Mouse (Mus musculus): Measurements from ENCODE around the gene Bbs1. TPM values are rescaled to one million over a fixed set of nuclear protein-coding genes. Genes with fewer than 3 reads are reported as not detected.
A peak's percentile ranks its signal among the peaks of the same experiment; 100 is the strongest.

The Bbs1 gene
- polyA plus RNA-seq, 1 experiment from 2014 or later: 12.1 TPM

DNA sequence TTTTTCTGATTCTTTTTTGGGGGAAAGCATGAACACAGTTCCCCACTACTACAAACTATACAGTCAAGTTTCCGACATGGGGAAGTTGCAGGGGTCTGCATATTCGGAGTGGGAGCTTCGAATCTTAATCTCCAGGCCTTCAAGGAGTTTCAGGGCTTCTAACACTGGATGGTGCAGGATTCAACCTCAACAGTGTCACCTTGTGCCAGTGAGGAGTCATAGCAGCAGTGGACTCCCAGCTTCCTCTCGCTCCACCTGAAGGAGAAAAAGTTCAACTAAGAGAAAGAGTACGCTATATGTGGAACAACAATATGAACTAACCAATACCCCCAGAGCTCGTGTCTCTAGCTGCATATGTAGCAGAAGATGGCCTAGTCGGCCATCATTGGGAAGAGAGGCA is 58.9 kb downstream of the Bbs1 start:
- Histone ChIP-seq H3K27ac (no peak overlapping the region), H3K27me3 (replicated peaks) (no peaks in the 10 kb centered on the region), H3K9me3 (no peaks in the 10 kb centered on the region), H3K4me2 (no peak overlapping the region), H3K9ac (no peak overlapping the region), H3K4me1 (no peaks in the 10 kb centered on the region), H3K4me3 (no peak overlapping the region), H3K36me3 (replicated peaks) (no peaks in the 10 kb centered on the region)
- no peak for ATAC-seq (replicated peaks)
- 39% methylated on average over 7 of the region's 7 CpGs for WGBS

DNA sequence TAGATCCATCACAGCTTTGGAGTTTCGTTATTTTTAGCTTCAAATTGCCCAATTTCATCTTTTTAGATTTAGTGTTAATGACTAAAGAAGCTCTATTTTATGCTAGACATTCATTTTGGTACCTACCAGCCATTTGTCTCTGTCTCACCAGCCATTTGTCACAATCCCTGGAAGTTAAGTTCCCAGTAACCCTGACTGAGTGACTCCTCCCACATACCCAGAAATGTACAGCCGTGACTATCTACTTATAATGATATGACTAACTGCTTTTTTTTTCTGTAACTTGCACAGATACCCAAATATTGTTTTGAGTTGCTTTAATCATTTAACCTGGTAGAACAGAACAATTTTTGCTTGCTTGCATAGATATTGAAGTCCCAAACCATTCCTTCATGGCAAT is 60.6 kb downstream of the Bbs1 start:
- H3K4me3 ChIP-seq: no peak overlapping the region
- peaks cover 15% of the 10 kb centered on the region for H3K27me3 ChIP-seq (replicated peaks)
- H3K4me2 ChIP-seq: no peak overlapping the region
- H3K4me1 ChIP-seq: no peaks in the 10 kb centered on the region
- H3K9me3 ChIP-seq: no peaks in the 10 kb centered on the region
- no peaks in the 10 kb centered on the region for H3K36me3 ChIP-seq (replicated peaks)
- WGBS: 72% methylated on average over 2 of the region's 2 CpGs
- no peak for ATAC-seq (replicated peaks)
- no peak overlapping the region for H3K27ac ChIP-seq
- H3K9ac ChIP-seq: no peak overlapping the region

DNA sequence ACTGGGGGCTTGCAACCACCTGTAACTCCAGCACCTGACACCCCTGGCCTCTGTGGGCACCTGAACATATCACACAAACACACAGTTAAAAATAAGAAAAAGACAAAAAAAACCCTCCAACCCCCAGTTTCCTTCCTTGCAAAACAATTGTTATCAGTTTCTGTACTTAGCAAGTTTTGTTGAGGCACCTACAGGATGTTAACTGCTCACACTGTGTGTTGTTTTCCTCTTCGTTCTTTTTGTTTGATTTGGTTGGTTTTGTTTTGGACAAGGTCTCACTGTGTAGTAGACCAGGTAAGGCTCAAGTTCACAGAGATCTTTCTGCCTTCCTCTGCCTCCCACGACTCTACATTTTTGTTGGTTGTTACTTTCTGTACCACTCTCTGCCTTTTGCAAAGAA is 63.8 kb downstream of the Bbs1 start:
- H3K4me3 ChIP-seq: no peak overlapping the region
- H3K9ac ChIP-seq: no peak overlapping the region
- no peak overlapping the region for H3K4me2 ChIP-seq
- no peak overlapping the region for H3K27ac ChIP-seq
- ATAC-seq (replicated peaks): no peak
- H3K9me3 ChIP-seq: no peaks in the 10 kb centered on the region
- peaks cover 18% of the 10 kb centered on the region for H3K4me1 ChIP-seq
- peaks cover 26% of the 10 kb centered on the region for H3K27me3 ChIP-seq (replicated peaks)
- H3K36me3 ChIP-seq (replicated peaks): no peaks in the 10 kb centered on the region
- WGBS: 66% methylated on average over 2 of the region's 2 CpGs

DNA sequence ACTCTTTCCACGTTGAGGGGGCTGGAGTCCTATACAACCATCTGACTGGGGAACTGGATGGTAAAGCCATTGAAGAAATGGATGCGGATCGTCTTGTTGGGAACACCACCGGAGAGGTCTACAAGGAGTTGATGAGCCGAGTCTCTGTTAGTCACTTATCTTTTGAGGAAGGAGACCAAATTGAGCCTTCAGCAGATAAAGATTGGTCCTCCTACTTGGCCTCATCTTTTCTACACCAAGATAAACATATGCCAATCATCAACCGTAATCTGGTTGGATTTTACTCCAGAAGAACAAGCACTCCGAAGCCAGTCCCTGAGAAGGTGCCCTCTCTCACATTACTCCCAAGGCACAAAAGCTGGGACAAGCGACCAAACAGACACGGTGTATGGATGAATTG is 65.6 kb downstream of the Bbs1 start:
- no peak for ATAC-seq (replicated peaks)
- Histone ChIP-seq H3K27ac (no peak overlapping the region), H3K9ac (no peak overlapping the region), H3K4me1 (peaks cover 18% of the 10 kb centered on the region), H3K9me3 (no peaks in the 10 kb centered on the region), H3K27me3 (replicated peaks) (peaks cover 26% of the 10 kb centered on the region), H3K4me3 (no peak overlapping the region), H3K4me2 (no peak overlapping the region), H3K36me3 (replicated peaks) (no peaks in the 10 kb centered on the region)
- 84% methylated on average over 9 of the region's 9 CpGs for WGBS

DNA sequence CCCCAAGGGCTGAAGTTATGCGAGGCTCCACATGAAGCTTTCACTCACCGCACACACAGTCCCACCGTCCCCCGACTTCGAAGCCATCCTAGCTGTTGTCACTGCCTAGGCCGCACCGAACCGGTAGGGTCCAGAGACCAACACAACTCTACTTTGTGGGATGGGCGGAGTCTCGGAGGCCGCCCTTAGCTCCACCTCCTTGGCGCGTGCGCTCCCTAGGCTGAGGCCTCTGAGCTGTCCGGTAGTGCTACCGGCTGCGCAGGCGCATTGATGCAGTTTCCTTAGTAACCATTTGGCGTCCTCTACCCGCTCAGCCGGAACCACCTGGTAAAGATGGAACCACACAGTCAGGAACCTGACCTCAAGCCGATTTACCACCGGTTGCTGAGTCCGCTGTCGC is 67.3 kb downstream of the Bbs1 start, which contains the start of the genes Ccs and Ccdc87:
Gene Ccs, minus strand, starts transcription at position 184 of the 400 bp plus-strand sequence.
Gene Ccdc87, plus strand, starts transcription at position 218 of the 400 bp plus-strand sequence.
- under 1% methylated on average over 25 of the region's 25 CpGs for WGBS
- peak within 1 kb of the TSS; percentile 54 for H3K9ac ChIP-seq
- peak; percentile 99 for ATAC-seq (replicated peaks)
- H3K27me3 ChIP-seq (replicated peaks): peaks cover 26% of the 10 kb centered on the region
- no peaks in the 10 kb centered on the region for H3K36me3 ChIP-seq (replicated peaks)
- H3K4me3 ChIP-seq: peak within 1 kb of the TSS; percentile 54
- no peaks in the 10 kb centered on the region for H3K9me3 ChIP-seq
- H3K27ac ChIP-seq: no peak within 1 kb of the TSS
- peak within 1 kb of the TSS; percentile 93 for H3K4me2 ChIP-seq
- peaks cover 18% of the 10 kb centered on the region for H3K4me1 ChIP-seq

DNA sequence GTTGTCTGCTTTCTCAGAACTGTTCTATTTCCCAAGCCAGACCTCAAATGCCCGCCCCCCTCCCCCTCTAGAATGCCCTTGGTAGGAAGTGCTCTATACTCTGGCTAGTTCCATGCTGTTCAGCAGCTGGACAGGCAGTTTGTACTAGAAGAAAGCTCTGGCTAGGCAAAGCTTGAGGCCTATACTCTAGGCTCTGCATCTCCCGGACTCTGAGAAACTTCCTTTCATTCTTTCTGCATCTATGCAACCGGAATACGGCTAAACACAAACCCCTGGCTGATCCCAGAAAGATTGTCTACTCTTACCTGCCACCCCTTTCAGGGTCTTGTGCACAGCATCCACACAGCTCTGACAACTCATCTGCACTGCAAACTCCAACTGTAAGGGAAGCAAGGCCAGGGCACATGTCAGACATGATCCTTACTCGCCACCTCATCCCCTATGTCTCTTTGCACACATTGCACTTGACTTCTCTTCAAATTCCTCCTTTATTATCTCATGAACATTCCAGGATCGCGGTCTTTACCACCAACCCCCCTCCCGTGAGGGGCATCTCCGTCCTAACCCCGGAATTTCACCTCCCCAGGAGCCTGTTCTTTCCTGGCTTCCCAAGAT is 67.8 kb downstream of the Bbs1 start:
- WGBS: 33% methylated on average over 10 of the region's 10 CpGs
- no peak overlapping the region for H3K27ac ChIP-seq
- peak; percentile 43 for ATAC-seq (replicated peaks)

DNA sequence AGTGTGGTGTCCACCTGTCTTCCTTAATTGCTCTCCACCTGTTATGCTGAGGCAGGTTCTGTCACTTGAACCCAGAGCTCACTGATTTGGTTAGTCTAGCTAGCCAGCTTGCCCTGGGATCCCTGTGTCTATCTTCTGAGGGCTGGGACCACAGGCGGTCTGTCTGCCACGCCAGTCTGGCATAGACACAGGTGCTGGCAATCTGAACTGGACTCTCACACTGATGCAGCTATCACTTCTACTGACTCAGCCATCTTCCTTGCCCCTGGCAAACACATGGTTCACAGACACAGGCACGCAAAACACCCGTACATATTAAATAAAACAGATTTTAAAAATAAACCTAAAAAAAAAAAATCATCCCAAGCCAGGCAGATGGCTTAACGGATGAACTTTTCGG is 69.4 kb downstream of the Bbs1 start:
- H3K27me3 ChIP-seq (replicated peaks): peaks cover 23% of the 10 kb centered on the region
- no peak overlapping the region for H3K27ac ChIP-seq
- WGBS: 96% methylated on average over 6 of the region's 6 CpGs
- H3K9me3 ChIP-seq: no peaks in the 10 kb centered on the region
- peaks cover 18% of the 10 kb centered on the region for H3K4me1 ChIP-seq
- no peak for ATAC-seq (replicated peaks)
- H3K9ac ChIP-seq: no peak overlapping the region
- H3K4me3 ChIP-seq: no peak overlapping the region
- H3K36me3 ChIP-seq (replicated peaks): no peaks in the 10 kb centered on the region
- no peak overlapping the region for H3K4me2 ChIP-seq

More for the DNA sequence above, 67.8 kb downstream of the Bbs1 start:
- H3K9me3 ChIP-seq: no peaks in the 10 kb centered on the region
- peak overlapping the region; percentile 93 for H3K4me2 ChIP-seq
- H3K9ac ChIP-seq: peak overlapping the region; percentile 54
- H3K4me3 ChIP-seq: peak overlapping the region; percentile 54
- peaks cover 18% of the 10 kb centered on the region for H3K4me1 ChIP-seq
- H3K27me3 ChIP-seq (replicated peaks): peaks cover 26% of the 10 kb centered on the region
- no peaks in the 10 kb centered on the region for H3K36me3 ChIP-seq (replicated peaks)

Other genes with a start within 250 kb of the Bbs1 start
- 5.6 and 7.7 TPM in 2 replicates for gene Gm960, start 208.0 kb downstream of the Bbs1 start, polyA plus RNA-seq (2015; fragmentation: Nextera tagmentation; extraction: Ambion mirVana)
- 35.2 and 39.8 TPM in 2 replicates for gene Sptbn2, start 195.5 kb downstream of the Bbs1 start, polyA plus RNA-seq (2015; fragmentation: Nextera tagmentation; extraction: Ambion mirVana)
- gene Rbm4b, start 150.1 kb downstream of the Bbs1 start, polyA plus RNA-seq (2015; fragmentation: Nextera tagmentation; extraction: Ambion mirVana): 180 and 188 TPM in 2 replicates
- 98.0 and 98.6 TPM in 2 replicates for gene Rbm4, start 112.7 kb downstream of the Bbs1 start, polyA plus RNA-seq (2015; fragmentation: Nextera tagmentation; extraction: Ambion mirVana)
- 17.0 and 19.5 TPM in 2 replicates for gene Gm21992, start 95.0 kb downstream of the Bbs1 start, polyA plus RNA-seq (2015; fragmentation: Nextera tagmentation; extraction: Ambion mirVana)
- gene Rbm14, start 95.0 kb downstream of the Bbs1 start, polyA plus RNA-seq (2015; fragmentation: Nextera tagmentation; extraction: Ambion mirVana): 69.3 and 72.8 TPM in 2 replicates
- 43.9 and 44.1 TPM in 2 replicates for gene Ccs, start 67.3 kb downstream of the Bbs1 start, polyA plus RNA-seq (2015; fragmentation: Nextera tagmentation; extraction: Ambion mirVana)
- gene Ccdc87, start 67.3 kb downstream of the Bbs1 start, polyA plus RNA-seq (2015; fragmentation: Nextera tagmentation; extraction: Ambion mirVana): 0.74 and 0.83 TPM in 2 replicates
- gene Ctsf, start 51.5 kb downstream of the Bbs1 start, polyA plus RNA-seq (2015; fragmentation: Nextera tagmentation; extraction: Ambion mirVana): 83.0 and 84.3 TPM in 2 replicates
- 2.2 and 2.7 TPM in 2 replicates for gene Actn3, start 28.7 kb downstream of the Bbs1 start, polyA plus RNA-seq (2015; fragmentation: Nextera tagmentation; extraction: Ambion mirVana)
- 26.1 and 28.8 TPM in 2 replicates for gene Zdhhc24, start 28.0 kb downstream of the Bbs1 start, polyA plus RNA-seq (2015; fragmentation: Nextera tagmentation; extraction: Ambion mirVana)
- gene Dpp3, start 21.7 kb upstream of the Bbs1 start, polyA plus RNA-seq (2015; fragmentation: Nextera tagmentation; extraction: Ambion mirVana): 125 TPM in 2 replicates
- gene Peli3, start 36.5 kb upstream of the Bbs1 start, polyA plus RNA-seq (2015; fragmentation: Nextera tagmentation; extraction: Ambion mirVana): 14.0 and 14.5 TPM in 2 replicates
- gene Mrpl11, start 55.5 kb upstream of the Bbs1 start, polyA plus RNA-seq (2015; fragmentation: Nextera tagmentation; extraction: Ambion mirVana): 91.7 and 96.4 TPM in 2 replicates
- gene Npas4, start 83.7 kb upstream of the Bbs1 start, polyA plus RNA-seq (2015; fragmentation: Nextera tagmentation; extraction: Ambion mirVana): 0.49 and 0.67 TPM in 2 replicates
- gene Slc29a2, start 117.2 kb upstream of the Bbs1 start, polyA plus RNA-seq (2015; fragmentation: Nextera tagmentation; extraction: Ambion mirVana): 12.2 and 13.6 TPM in 2 replicates
- 78.8 and 80.6 TPM in 2 replicates for gene B4gat1, start 132.2 kb upstream of the Bbs1 start, polyA plus RNA-seq (2015; fragmentation: Nextera tagmentation; extraction: Ambion mirVana)
- gene AC124502.3, start 132.3 kb upstream of the Bbs1 start, polyA plus RNA-seq (2015; fragmentation: Nextera tagmentation; extraction: Ambion mirVana): 3.6 and 4.2 TPM in 2 replicates
- 40.0 and 44.4 TPM in 2 replicates for gene Brms1, start 134.7 kb upstream of the Bbs1 start, polyA plus RNA-seq (2015; fragmentation: Nextera tagmentation; extraction: Ambion mirVana)
- gene Rin1, start 143.9 kb upstream of the Bbs1 start, polyA plus RNA-seq (2015; fragmentation: Nextera tagmentation; extraction: Ambion mirVana): 0.91 and 1.6 TPM in 2 replicates
- 19.7 and 24.2 TPM in 2 replicates for gene Cd248, start 161.4 kb upstream of the Bbs1 start, polyA plus RNA-seq (2015; fragmentation: Nextera tagmentation; extraction: Ambion mirVana)
- 20.3 and 21.2 TPM in 2 replicates for gene Tmem151a, start 178.9 kb upstream of the Bbs1 start, polyA plus RNA-seq (2015; fragmentation: Nextera tagmentation; extraction: Ambion mirVana)
- 43.4 and 55.8 TPM in 2 replicates for gene Yif1a, start 181.9 kb upstream of the Bbs1 start, polyA plus RNA-seq (2015; fragmentation: Nextera tagmentation; extraction: Ambion mirVana)
- 480 and 492 TPM in 2 replicates for gene Cnih2, start 191.9 kb upstream of the Bbs1 start, polyA plus RNA-seq (2015; fragmentation: Nextera tagmentation; extraction: Ambion mirVana)
- gene Rab1b, start 200.4 kb upstream of the Bbs1 start, polyA plus RNA-seq (2015; fragmentation: Nextera tagmentation; extraction: Ambion mirVana): 216 and 233 TPM in 2 replicates
- gene Klc2, start 211.9 kb upstream of the Bbs1 start, polyA plus RNA-seq (2015; fragmentation: Nextera tagmentation; extraction: Ambion mirVana): 76.8 and 78.4 TPM in 2 replicates

All from midbrain, embryonic 15.5 days (tissue).